Mouse (Mus musculus) thymus, adult 2 months (tissue): ENCODE measurements around the gene Efcab12.

Experiments used
- CTCF ChIP-seq: fragments of 200-500 bp; IDR thresholded peaks from 2 replicates; pipeline ENCODE4 v1.5.1; 2012; ENCODE audit warnings: mild to moderate bottlenecking, control low read depth, low read length, moderate library complexity, borderline replicate concordance; ENCODE audit not compliant: control insufficient read depth, poor library complexity, insufficient read depth; ENCODE audit errors: extremely low read depth
- POLR2A ChIP-seq: fragments of 200-500 bp; IDR thresholded peaks from 2 replicates; pipeline ENCODE4 v1.6.1; 2012; ENCODE audit warnings: mild to moderate bottlenecking, low read length, control low read depth, moderate library complexity; ENCODE audit not compliant: control insufficient read depth, poor library complexity, insufficient read depth; ENCODE audit errors: extremely low read depth

DNA sequence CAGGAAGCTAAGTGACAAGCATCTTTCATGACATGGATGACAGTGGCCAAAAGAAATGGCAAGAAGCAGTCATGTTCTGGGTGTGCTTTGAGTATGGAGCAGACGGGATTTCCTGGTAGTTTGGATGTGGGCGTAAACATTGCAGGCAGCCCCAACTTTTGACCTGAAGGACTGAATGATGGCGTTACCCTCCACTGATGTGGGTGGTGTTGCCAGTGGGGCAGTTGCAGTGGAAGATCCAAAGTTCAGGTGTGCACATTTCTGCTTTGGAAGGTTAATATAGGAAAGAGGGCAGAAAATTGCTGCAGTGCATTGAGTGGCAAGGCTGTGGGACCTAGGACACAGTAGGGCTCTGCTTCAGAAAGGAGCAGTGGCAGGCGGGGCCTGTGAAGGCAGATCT is 27.0 kb upstream of the Efcab12 start:
- no peak for TF ChIP-seq CTCF
- no peak for TF ChIP-seq POLR2A
